Mouse (Mus musculus) left cerebral cortex, postnatal 10 days (tissue): ENCODE data around the gene Akap9. TPM values are rescaled to one million over a fixed set of nuclear protein-coding genes. Genes with fewer than 3 reads are reported as not detected.
A peak's percentile ranks its signal among the peaks of the same experiment; 100 is the strongest.
"Not testable (repeated sequence)": the region's sequence is repeated elsewhere in the genome, so short reads cannot be mapped to it uniquely, and the experiment has no call there.

ENCODE experiments used
- DNase-seq, 2 experiments: peaks; one replicate each; pipeline ENCODE4 v3.0.0; 2021 to 2022; ENCODE audit warnings: low spot score in 2 of 2, mixed read lengths in 1 of 2; ENCODE audit errors: extremely low spot score in 1 of 2
- intact Hi-C: fragments of 180-260 bp; cut with DNase I; formaldehyde crosslinking; loops from one replicate; pipeline ENCODE4 v1.15.1; 2025
- total RNA-seq, 2 experiments: library from RNA; stranded (reverse); gene quantifications; 2 replicates each; pipeline ENCODE4 v1.2.3; 2021

Gene Akap9
- total RNA-seq, 2 experiments from 2014 or later = 107 to 117 TPM

- intact Hi-C loops = loop anchor here (10.0 kb wide), 1 partner anchor 94 kb away; the partner anchor contains the start of gene Mterf1b
Observed at GRCm38 (mm10) chr5:4101031-4101430, 173.2 kb downstream of the Akap9 start.

GRCm38 (mm10) chr5:4101770-4102169 is 173.9 kb downstream of the Akap9 start:
- intact Hi-C loops = loop anchor here (10.0 kb wide), 1 partner anchor 93 kb away; the partner anchor contains the start of gene Mterf1b
- DNase-seq = no peak

More at GRCm38 (mm10) chr5:4101031-4101430, 173.2 kb downstream of the Akap9 start:
- DNase-seq = no peak

- intact Hi-C loops = loop anchor here (10.0 kb wide), 1 partner anchor 91 kb away; the partner anchor contains the start of gene Mterf1b
Observed at GRCm38 (mm10) chr5:4103626-4104340, 175.9 kb downstream of the Akap9 start.

GRCm38 (mm10) chr5:4104341-4105040 is 176.6 kb downstream of the Akap9 start, which contains the start of gene Cyp51:
Gene Cyp51, minus strand, starts transcription at chr5:4104746.
- intact Hi-C loops = loop anchor here (10.0 kb wide), 1 partner anchor 90 kb away; the partner anchor contains the start of gene Mterf1b

More at GRCm38 (mm10) chr5:4103626-4104340, 175.9 kb downstream of the Akap9 start:
- DNase-seq = no peak

GRCm38 (mm10) chr5:4105651-4106186 is 177.9 kb downstream of the Akap9 start:
- no peak for DNase-seq
- intact Hi-C loops = loop anchor here (10.0 kb wide), 1 partner anchor 89 kb away; the partner anchor contains the start of gene Mterf1b

More at GRCm38 (mm10) chr5:4104341-4105040, 176.6 kb downstream of the Akap9 start, which contains the start of gene Cyp51:
- peak; percentile 90 to 93 for DNase-seq

GRCm38 (mm10) chr5:4107056-4107455 is 179.2 kb downstream of the Akap9 start:
- intact Hi-C loops = loop anchor here (10.0 kb wide), 1 partner anchor 88 kb away; the partner anchor contains the start of gene Mterf1b
- DNase-seq = not testable (repeated sequence)

GRCm38 (mm10) chr5:4112570-4113098 is 184.8 kb downstream of the Akap9 start:
- DNase-seq = no peak
- intact Hi-C loops = no loop called here

Other genes with a start within 250 kb of the Akap9 start
- gene Ankib1, start 125.1 kb upstream of the Akap9 start, total RNA-seq = 10 to 100 TPM; 64.3 to 67.9 TPM
- gene Krit1, start 124.9 kb upstream of the Akap9 start, total RNA-seq = 10 to 100 TPM; 38.5 to 41.6 TPM
- gene Lrrd1, start 82.9 kb upstream of the Akap9 start, total RNA-seq = under 1 TPM in 1 of 2 experiments, not detected in 1; 0.21 TPM
- gene Mterf1a, start 34.1 kb upstream of the Akap9 start, total RNA-seq = 1 to 10 TPM; 7.5 to 10.0 TPM
- 10 to 100 TPM; 76.0 to 87.4 TPM for gene Cyp51, start 176.7 kb downstream of the Akap9 start, total RNA-seq